Comparison of ENCODE assay signal across 14 mouse cellular contexts in genomic region chr11:99170547-99171267, GRCm38 (mm10). TPM values are rescaled to one million over a fixed set of nuclear protein-coding genes. Genes with fewer than 3 reads are reported as not detected.
DNase-seq lines count a peak whose midpoint lies in the region; ATAC-seq lines count a peak whose summit lies in the region.
"Had no signal": no experiment of that assay in that cellular context is flagged by ENCODE, and none has a peak within 500 bp of the region (broad histone marks: within the 10 kb centered on the region; RNA-seq: fewer than 3 reads in every experiment).

No protein-coding gene starts in this region.

- no peaks in the 10 kb centered on the region for H3K4me1 ChIP-seq in embryonic facial prominence, embryonic 15.5 days
- H3K4me1 ChIP-seq: liver, embryonic 15.5 days; stomach, embryonic 15.5 days had no signal

- H3K9ac ChIP-seq in embryonic facial prominence, embryonic 15.5 days, result no peak overlapping the region
- H3K9ac ChIP-seq: liver, embryonic 15.5 days; stomach, embryonic 15.5 days had no signal

- no peaks in the 10 kb centered on the region for H3K36me3 ChIP-seq in embryonic facial prominence, embryonic 15.5 days
- H3K36me3 ChIP-seq: liver, embryonic 15.5 days; stomach, embryonic 15.5 days had no signal

- no peak overlapping the region for H3K4me2 ChIP-seq in embryonic facial prominence, embryonic 15.5 days (replicated peaks)
- H3K4me2 ChIP-seq: liver, embryonic 15.5 days; stomach, embryonic 15.5 days had no signal

- peak; percentile 50 for DNase-seq in lung, postnatal 36 days
- no peak for DNase-seq in lung, adult 18-20 months
- DNase-seq in spleen, adult 18-20 months, result peak; percentile 50 to 65
- peak; percentile 64 for DNase-seq in thymus, postnatal 4 days
- DNase-seq in cerebellum, postnatal 25 days, result no peak
- no peak for DNase-seq in right cerebral cortex, adult 18-20 months
- DNase-seq in heart, postnatal 25 days (ENCODE audit: low spot score), result no peak
- DNase-seq: adrenal gland, adult 8-10 months; kidney, adult 2 months had no signal

- no peaks in the 10 kb centered on the region for H3K27me3 ChIP-seq in embryonic facial prominence, embryonic 15.5 days
- H3K27me3 ChIP-seq: liver, embryonic 15.5 days; stomach, embryonic 15.5 days had no signal

- 53% methylated on average over 12 of the region's 12 CpGs for WGBS in embryonic facial prominence, embryonic 15.5 days

- no peak overlapping the region for H3K4me3 ChIP-seq in embryonic facial prominence, embryonic 15.5 days (replicated peaks)
- H3K4me3 ChIP-seq: liver, embryonic 15.5 days; stomach, embryonic 15.5 days had no signal

- H3K27ac ChIP-seq in embryonic facial prominence, embryonic 15.5 days (replicated peaks), result peak overlapping the region; percentile 48; the same call in 1 of the 2 replicates
- H3K27ac ChIP-seq: liver, embryonic 15.5 days; stomach, embryonic 15.5 days had no signal

- ATAC-seq in embryonic facial prominence, embryonic 15.5 days (ENCODE audit: insufficient number of reproducible peaks, low FRiP score, low TSS enrichment, low read depth), result no peak
- ATAC-seq: midbrain, embryonic 16.5 days had no signal

- intact Hi-C loops in heart, postnatal 25 days (cut with DNase I), result no loop called here

- no peaks in the 10 kb centered on the region for H3K9me3 ChIP-seq in embryonic facial prominence, embryonic 15.5 days (replicated peaks)
- H3K9me3 ChIP-seq: liver, embryonic 15.5 days; stomach, embryonic 15.5 days had no signal

RNA-seq across cellular contexts. Expression of gene Ccr7, which starts 15.8 kb away (rescaled TPM):
- 0.57 and 0.59 TPM in 2 replicates for polyA plus RNA-seq in embryonic facial prominence, embryonic 15.5 days (2015; fragmentation: Nextera tagmentation; extraction: Ambion mirVana)
- total RNA-seq in heart, postnatal 25 days (2021), result under 1 TPM; 0.29 to 0.64 TPM
- polyA plus RNA-seq: neural tube, embryonic 14.5 days had no signal

Comparison
In these comparisons a context has a peak if more than half of its experiments do, and no peak if none do; other contexts are left out.
1. DNase-seq: peak in lung, postnatal 36 days (single experiment), spleen, adult 18-20 months (2 of 2) and thymus, postnatal 4 days (single experiment); none in lung, adult 18-20 months (0 of 2), cerebellum, postnatal 25 days (0 of 2), right cerebral cortex, adult 18-20 months (single experiment) and heart, postnatal 25 days (single experiment).